Mouse (Mus musculus) splenic B cell, adult 2 months (primary cell): Measurements from ENCODE around the gene Trmt61a.

Experiments used
- DNase-seq: peaks from one replicate; pipeline ENCODE4 v3.0.0-alpha.2; 2011; ENCODE audit warnings: low read depth, low spot score
- H3K27me3 ChIP-seq: 2 replicates; pipeline ENCODE4 v1.6.1; 2012; ENCODE audit warnings: mild to moderate bottlenecking, low read length, moderate library complexity, mixed read lengths; ENCODE audit not compliant: control insufficient read depth, poor library complexity, insufficient read depth, severe bottlenecking
- H3K36me3 ChIP-seq: 2 replicates; pipeline ENCODE4 v1.6.1; 2012; ENCODE audit warnings: mild to moderate bottlenecking, low read length, moderate library complexity, mixed read lengths; ENCODE audit not compliant: control insufficient read depth, poor library complexity, insufficient read depth, severe bottlenecking

Trmt61a gene

DNA sequence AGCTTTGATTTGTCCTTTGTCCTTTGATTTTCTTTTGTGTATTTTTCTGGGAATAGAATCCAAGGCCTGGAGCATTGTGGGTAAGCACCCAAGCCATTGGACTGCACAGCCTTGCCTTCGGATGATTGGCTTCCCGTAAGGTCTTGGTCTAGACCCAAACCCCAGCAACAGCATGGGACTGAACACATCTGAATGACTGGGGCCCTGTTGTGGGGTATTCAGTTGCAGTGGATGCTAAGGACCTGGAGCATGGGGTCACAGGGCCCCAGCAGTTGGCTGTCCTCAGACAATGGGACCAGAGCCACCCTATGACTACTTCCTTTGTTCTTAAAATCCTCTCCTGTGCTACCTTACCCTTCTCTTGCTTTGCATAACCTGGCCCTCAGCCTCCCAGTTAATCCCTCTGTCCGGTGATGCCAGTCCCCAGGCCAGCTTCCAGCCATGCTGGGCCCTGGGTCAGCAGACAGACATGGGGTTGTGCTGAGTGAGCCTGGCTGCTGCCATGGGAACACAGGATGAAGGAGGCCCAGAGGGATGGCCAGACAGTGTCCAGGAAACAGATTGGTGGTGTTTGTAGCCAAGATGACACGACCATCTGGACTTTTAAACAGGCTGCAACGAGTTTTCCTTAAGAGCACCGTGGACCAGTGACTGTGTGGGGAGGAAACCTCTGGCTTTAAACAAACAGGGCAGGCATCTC is 46.9 kb downstream of the Trmt61a start:
- Histone ChIP-seq H3K36me3 (peaks cover 4% of the 10 kb centered on the region; the same call in 1 of the 2 replicates), H3K27me3 (no peaks in the 10 kb centered on the region)
- DNase-seq: no peak

- Histone ChIP-seq H3K27me3 (no peaks in the 10 kb centered on the region), H3K36me3 (peaks cover 4% of the 10 kb centered on the region; the same call in 1 of the 2 replicates)
- no peak for DNase-seq
Measured at GRCm38 (mm10) chr12:111725338-111726121, 47.6 kb downstream of the Trmt61a start.

DNA sequence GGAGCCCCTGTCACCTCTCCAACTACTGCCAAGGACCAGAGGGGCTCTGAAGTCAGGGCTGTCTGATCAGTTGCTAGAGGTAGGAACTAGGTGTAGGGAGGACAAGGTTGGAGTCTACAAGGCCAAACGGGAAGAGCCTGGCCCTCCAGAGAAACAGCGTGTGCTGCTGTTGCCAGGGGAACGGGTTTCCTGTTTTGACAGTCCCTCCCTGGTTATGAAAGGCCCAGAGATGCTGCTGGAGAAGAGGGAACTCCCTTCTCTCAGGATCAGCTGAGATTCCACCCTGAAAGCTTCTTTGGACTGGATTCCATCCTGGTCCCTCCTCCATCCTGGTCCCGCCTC is 48.2 kb downstream of the Trmt61a start:
- H3K27me3 ChIP-seq: no peaks in the 10 kb centered on the region
- H3K36me3 ChIP-seq: peaks cover 4% of the 10 kb centered on the region; the same call in 1 of the 2 replicates
- DNase-seq: no peak

GRCm38 (mm10) chr12:111727956-111728355 is 50.1 kb downstream of the Trmt61a start:
- Histone ChIP-seq H3K27me3 (no peaks in the 10 kb centered on the region), H3K36me3 (peaks cover 5% of the 10 kb centered on the region; the same call in 1 of the 2 replicates)

GRCm38 (mm10) chr12:111731822-111732807 is 54.2 kb downstream of the Trmt61a start:
- peak; percentile 94 for DNase-seq
- 0 out of 2 replicates have a peak, but pooled peaks cover 3% of the 10 kb centered on the region for H3K36me3 ChIP-seq
- H3K27me3 ChIP-seq: no peaks in the 10 kb centered on the region

More at GRCm38 (mm10) chr12:111727956-111728355, 50.1 kb downstream of the Trmt61a start:
- no peak for DNase-seq

GRCm38 (mm10) chr12:111732921-111733320 is 55.0 kb downstream of the Trmt61a start:
- Histone ChIP-seq H3K36me3 (0 out of 2 replicates have a peak, but pooled peaks cover 3% of the 10 kb centered on the region), H3K27me3 (no peaks in the 10 kb centered on the region)
- DNase-seq: no peak
